In genomic region chr6:17730122-17730521, GRCm38 (mm10) we compare ENCODE assay signal across 17 mouse cellular contexts. TPM values are rescaled to one million over a fixed set of nuclear protein-coding genes. Genes with fewer than 3 reads are reported as not detected.
DNase-seq lines count a peak whose midpoint lies in the region; ATAC-seq lines count a peak whose summit lies in the region.
"Had no signal": no experiment of that assay in that cellular context is flagged by ENCODE, and none has a peak within 500 bp of the region (broad histone marks: within the 10 kb centered on the region; RNA-seq: fewer than 3 reads in every experiment).

No protein-coding gene starts in this region.

- H3K27ac ChIP-seq in lung, embryonic 15.5 days: peak overlapping the region; percentile 19; the same call in 1 of the 2 replicates
- H3K27ac ChIP-seq: embryonic facial prominence, embryonic 12.5 days; hindbrain, embryonic 12.5 days; limb, embryonic 15.5 days; midbrain, embryonic 15.5 days had no signal

- no peaks in the 10 kb centered on the region for H3K27me3 ChIP-seq in lung, embryonic 15.5 days
- H3K27me3 ChIP-seq: embryonic facial prominence, embryonic 12.5 days; hindbrain, embryonic 12.5 days; limb, embryonic 15.5 days; midbrain, embryonic 15.5 days had no signal

- no peaks in the 10 kb centered on the region for H3K36me3 ChIP-seq in lung, embryonic 15.5 days
- H3K36me3 ChIP-seq: embryonic facial prominence, embryonic 12.5 days; hindbrain, embryonic 12.5 days; limb, embryonic 15.5 days; midbrain, embryonic 15.5 days had no signal

- DNase-seq in lung, postnatal 10 days: no peak
- DNase-seq in layer of hippocampus, adult 11-12 months (ENCODE audit: low spot score): peak; percentile 79
- DNase-seq in left cerebral cortex, adult 18-20 months (ENCODE audit: low spot score in 2 of 2): peak; percentile 52 to 76
- peak; percentile 59 to 69 for DNase-seq in right cerebral cortex, postnatal 36 days (ENCODE audit: low spot score in 2 of 2)
- DNase-seq in adrenal gland, adult 2 months: no peak
- DNase-seq in retina, embryonic 14.5 days (ENCODE audit: low spot score): no peak
- DNase-seq: adrenal gland, postnatal 36 days; cerebellum, adult 11 months; cerebellum, postnatal 36 days; kidney, adult 2 months; kidney, postnatal 4 days; thymus, adult 2 months had no signal

- no peaks in the 10 kb centered on the region for H3K9me3 ChIP-seq in lung, embryonic 15.5 days
- H3K9me3 ChIP-seq: embryonic facial prominence, embryonic 12.5 days; hindbrain, embryonic 12.5 days; limb, embryonic 15.5 days; midbrain, embryonic 15.5 days had no signal

- WGBS in lung, embryonic 15.5 days: 40% methylated on average over 6 of the region's 6 CpGs

- peak; percentile 83; the same call in 1 of the 2 replicates for ATAC-seq in lung, embryonic 15.5 days (ENCODE audit: borderline replicate concordance, extremely low read depth, low FRiP score, low TSS enrichment)
- ATAC-seq: midbrain, embryonic 15.5 days had no signal

- H3K4me2 ChIP-seq in lung, embryonic 15.5 days: no peak overlapping the region
- H3K4me2 ChIP-seq: embryonic facial prominence, embryonic 12.5 days; hindbrain, embryonic 12.5 days; limb, embryonic 15.5 days; midbrain, embryonic 15.5 days had no signal

- H3K9ac ChIP-seq in lung, embryonic 15.5 days: no peak overlapping the region
- H3K9ac ChIP-seq: embryonic facial prominence, embryonic 12.5 days; hindbrain, embryonic 12.5 days; limb, embryonic 15.5 days; midbrain, embryonic 15.5 days had no signal

- peaks cover 17% of the 10 kb centered on the region for H3K4me1 ChIP-seq in lung, embryonic 15.5 days
- H3K4me1 ChIP-seq: embryonic facial prominence, embryonic 12.5 days; hindbrain, embryonic 12.5 days; limb, embryonic 15.5 days; midbrain, embryonic 15.5 days had no signal

- no peak overlapping the region for H3K4me3 ChIP-seq in lung, embryonic 15.5 days
- H3K4me3 ChIP-seq: embryonic facial prominence, embryonic 12.5 days; hindbrain, embryonic 12.5 days; limb, embryonic 15.5 days; midbrain, embryonic 15.5 days had no signal

RNA-seq across cellular contexts. Expression of gene St7, which starts 37.4 kb away (rescaled TPM):
- 44.0 and 45.6 TPM in 2 replicates for polyA plus RNA-seq in lung, embryonic 15.5 days (2015; fragmentation: Nextera tagmentation; extraction: Ambion mirVana)
- total RNA-seq in left cerebral cortex, adult 18-20 months (2021): 10 to 100 TPM; 32.3 to 38.6 TPM
- 10 to 100 TPM; 26.4 to 28.2 TPM for total RNA-seq in adrenal gland, adult 2 months (2021)
- 8.1 and 8.5 TPM in 2 replicates for polyA plus RNA-seq in adrenal gland, adult 2 months (2012; rRNA removed)

Comparison
In these comparisons a context has a peak if more than half of its experiments do, and no peak if none do; other contexts are left out.
1. DNase-seq: peak in layer of hippocampus, adult 11-12 months (single experiment), left cerebral cortex, adult 18-20 months (2 of 2) and right cerebral cortex, postnatal 36 days (2 of 2); none in lung, postnatal 10 days (single experiment), adrenal gland, adult 2 months (single experiment) and retina, embryonic 14.5 days (single experiment).